In genomic region chrX:20921366-20921765, GRCm38 (mm10) we compare ENCODE assay signal across 8 mouse cellular contexts. TPM values are rescaled to one million over a fixed set of nuclear protein-coding genes. Genes with fewer than 3 reads are reported as not detected.
DNase-seq lines count a peak whose midpoint lies in the region; ATAC-seq and TF ChIP-seq lines count a peak whose summit lies in the region.

No protein-coding gene starts in this region.

- in situ Hi-C loops in CH12.LX (cut with MboI; ENCODE audit: low pct_ligation_motif_present, low pct_unique_long_range_greater_than_20kb, low sequenced_read_pairs) = no loop called here

- TF ChIP-seq EP300 in CH12.LX (IDR thresholded peaks at IDR 0.05; ENCODE audit: low read length) = no peak

- no peaks in the 10 kb centered on the region for H3K9me3 ChIP-seq in heart, embryonic 11.5 days (replicated peaks; ENCODE audit: control insufficient read depth, low read length)
- H3K9me3 ChIP-seq in CH12.LX (replicated peaks; ENCODE audit: low read length) = no peaks in the 10 kb centered on the region
- no peaks in the 10 kb centered on the region for H3K9me3 ChIP-seq in forebrain, embryonic 16.5 days (ENCODE audit: control insufficient read depth, low read length)
- no peaks in the 10 kb centered on the region for H3K9me3 ChIP-seq in liver, embryonic 13.5 days (replicated peaks)

- H3K36me3 ChIP-seq in heart, embryonic 11.5 days (ENCODE audit: control insufficient read depth, insufficient read depth, low read length) = no peaks in the 10 kb centered on the region
- peaks cover under 1 to 13% of the 10 kb centered on the region in 2 experiments for H3K36me3 ChIP-seq in CH12.LX (replicated peaks in 1 of 2; ENCODE audit: control insufficient read depth in 1 of 2, insufficient read depth in 1 of 2, low read length in 1 of 2)
- H3K36me3 ChIP-seq in forebrain, embryonic 16.5 days (ENCODE audit: control insufficient read depth, insufficient read depth) = no peaks in the 10 kb centered on the region
- no peaks in the 10 kb centered on the region for H3K36me3 ChIP-seq in liver, embryonic 13.5 days

- H3K27ac ChIP-seq in heart, embryonic 11.5 days (ENCODE audit: low read depth, low read length) = no peak overlapping the region
- no peak overlapping the region for H3K27ac ChIP-seq in CH12.LX (ENCODE audit: insufficient read depth, low read depth)
- peak overlapping the region; percentile 65 for H3K27ac ChIP-seq in forebrain, embryonic 16.5 days (ENCODE audit: low read length)
- no peak overlapping the region for H3K27ac ChIP-seq in liver, embryonic 13.5 days

- ATAC-seq in heart, embryonic 11.5 days (replicated peaks; ENCODE audit: insufficient number of reproducible peaks, low FRiP score, low TSS enrichment) = no peak
- ATAC-seq in forebrain, embryonic 16.5 days = no peak; the same call in 1 of the 2 replicates
- no peak for ATAC-seq in liver, embryonic 13.5 days (ENCODE audit: low read depth)
- no peak for ATAC-seq in megakaryocyte-erythroid progenitor cell, adult 5-6 weeks (replicated peaks; ENCODE audit: low FRiP score, low TSS enrichment, poor library complexity, severe bottlenecking)

- no peak overlapping the region for H3K9ac ChIP-seq in heart, embryonic 11.5 days (ENCODE audit: low read depth, low read length)
- H3K9ac ChIP-seq in CH12.LX (ENCODE audit: insufficient read depth, low read depth) = no peak overlapping the region
- no peak overlapping the region; the same call in 1 of the 2 replicates for H3K9ac ChIP-seq in forebrain, embryonic 16.5 days (replicated peaks; ENCODE audit: low read depth, low read length)
- H3K9ac ChIP-seq in liver, embryonic 13.5 days = no peak overlapping the region

- DNase-seq in heart, postnatal 4 days = no peak
- no peak for DNase-seq in CH12.LX (ENCODE audit: extremely low read depth)
- no peak for DNase-seq in liver, embryonic 13.5 days
- DNase-seq in thymus, adult 18-20 months = no peak
- DNase-seq in adrenal gland, postnatal 36 days = no peak

- dilution Hi-C loops in CH12.LX (cut with MboI; ENCODE audit: extremely low pct_ligation_motif_present, extremely low pct_unique_long_range_greater_than_20kb, low sequenced_read_pairs) = no loop called here

- TF ChIP-seq POLR2A in CH12.LX (IDR thresholded peaks at IDR 0.05; ENCODE audit: low read depth, low read length) = no peak

- H3K4me2 ChIP-seq in heart, embryonic 11.5 days = peak overlapping the region; percentile 72
- H3K4me2 ChIP-seq in CH12.LX (ENCODE audit: insufficient read depth, low read depth, poor library complexity, severe bottlenecking) = peak overlapping the region; percentile 38; the same call in 1 of the 2 replicates
- H3K4me2 ChIP-seq in forebrain, embryonic 16.5 days (ENCODE audit: low read length) = peak overlapping the region; percentile 60
- H3K4me2 ChIP-seq in liver, embryonic 13.5 days = peak overlapping the region; percentile 64; the same call in 1 of the 2 replicates

- no peak for TF ChIP-seq RAD21 in CH12.LX (IDR thresholded peaks at IDR 0.05; ENCODE audit: low read depth, low read length)

- no peak overlapping the region for H3K4me3 ChIP-seq in heart, embryonic 11.5 days (ENCODE audit: low read depth, low read length)
- H3K4me3 ChIP-seq in CH12.LX (replicated peaks in 1 of 3; ENCODE audit: low read depth in 2 of 3, low read length in 2 of 3, poor library complexity in 1 of 3) = no peak overlapping the region
- H3K4me3 ChIP-seq in forebrain, embryonic 16.5 days (replicated peaks; ENCODE audit: low read length) = peak overlapping the region; percentile 66
- no peak overlapping the region for H3K4me3 ChIP-seq in liver, embryonic 13.5 days (replicated peaks)

- peaks cover 8% of the 10 kb centered on the region; the same call in 1 of the 2 replicates for H3K27me3 ChIP-seq in heart, embryonic 11.5 days (ENCODE audit: control insufficient read depth, insufficient read depth, low read length)
- H3K27me3 ChIP-seq in CH12.LX (replicated peaks) = peaks cover 14% of the 10 kb centered on the region
- H3K27me3 ChIP-seq in forebrain, embryonic 16.5 days (replicated peaks; ENCODE audit: control insufficient read depth, insufficient read depth, low read length) = no peaks in the 10 kb centered on the region
- H3K27me3 ChIP-seq in liver, embryonic 13.5 days = peaks cover 41% of the 10 kb centered on the region

- TF ChIP-seq CTCF in CH12.LX (conservative IDR thresholded peaks at IDR 0.05 in 1 of 2, IDR thresholded peaks at IDR 0.05 in 1 of 2; ENCODE audit: low read depth in 2 of 2, low read length in 2 of 2) = no peak

- H3K4me1 ChIP-seq in heart, embryonic 11.5 days (ENCODE audit: control insufficient read depth, insufficient read depth, low read length) = no peaks in the 10 kb centered on the region
- no peaks in the 10 kb centered on the region; a peak in 1 of 4 replicates for H3K4me1 ChIP-seq in CH12.LX (ENCODE audit: control insufficient read depth in 1 of 2, insufficient read depth in 2 of 2)
- peaks cover 9% of the 10 kb centered on the region; the same call in 1 of the 2 replicates for H3K4me1 ChIP-seq in forebrain, embryonic 16.5 days (replicated peaks; ENCODE audit: control insufficient read depth, insufficient read depth, low read length)
- no peaks in the 10 kb centered on the region for H3K4me1 ChIP-seq in liver, embryonic 13.5 days (replicated peaks)

- no peaks in the 10 kb centered on the region for H3K79me2 ChIP-seq in CH12.LX (replicated peaks; ENCODE audit: control insufficient read depth, extremely low read depth, insufficient read depth, poor library complexity, severe bottlenecking)

- 38% methylated on average over 5 of the region's 5 CpGs for WGBS in heart, embryonic 11.5 days (ENCODE audit: insufficient replicate concordance)
- WGBS in forebrain, embryonic 16.5 days = 42% methylated on average over 5 of the region's 5 CpGs
- 32% methylated on average over 5 of the region's 5 CpGs for WGBS in liver, embryonic 13.5 days (ENCODE audit: insufficient replicate concordance)

RNA-seq across cellular contexts. Expression of gene Syn1, which starts 0.6 kb away (rescaled TPM):
- polyA plus RNA-seq in heart, embryonic 11.5 days (2014; fragmentation: Nextera tagmentation; extraction: Ambion mirVana) = 0.52 and 0.56 TPM in 2 replicates
- under 1 TPM; 0.29 to 0.41 TPM for total RNA-seq in heart, postnatal 4 days (2021)
- total RNA-seq in CH12.LX (2012; rRNA removed) = 0.17 and 0.38 TPM in 2 replicates
- 0.08 TPM in 1 of 2 replicates, not detected in the other for total RNA-seq in CH12.LX (2014; rRNA removed)
- 0.42 and 0.51 TPM in 2 replicates for polyA plus RNA-seq in CH12.LX (2012; ENCODE audit: insufficient read length, low read depth)
- 37.5 and 37.7 TPM in 2 replicates for polyA plus RNA-seq in forebrain, embryonic 16.5 days (2015; fragmentation: Nextera tagmentation; extraction: Ambion mirVana)
- 0.03 and 0.12 TPM in 2 replicates for polyA plus RNA-seq in liver, embryonic 13.5 days (2015; fragmentation: Nextera tagmentation; extraction: Ambion mirVana)
- total RNA-seq in megakaryocyte-erythroid progenitor cell, adult 5-6 weeks (2014; fragmentation: Nextera tagmentation) = not detected in 2 replicates
- 0.46 TPM in 1 of 2 replicates, not detected in the other for total RNA-seq in megakaryocyte-erythroid progenitor cell, adult 5-6 weeks (2017)
- total RNA-seq in adrenal gland, postnatal 36 days (2021) = 1 to 10 TPM; 6.4 to 7.9 TPM

RNA-seq across cellular contexts. Expression of gene Cfp, which starts 10.0 kb away (rescaled TPM):
- 3.2 and 3.3 TPM in 2 replicates for polyA plus RNA-seq in heart, embryonic 11.5 days (2014; fragmentation: Nextera tagmentation; extraction: Ambion mirVana)
- 1 to 10 TPM; 3.4 to 4.5 TPM for total RNA-seq in heart, postnatal 4 days (2021)
- total RNA-seq in CH12.LX (2012; rRNA removed) (26.1 and 30.0 TPM in 2 replicates), CH12.LX (2014; rRNA removed) (23.0 and 24.2 TPM in 2 replicates)
- 58.2 and 66.9 TPM in 2 replicates for polyA plus RNA-seq in CH12.LX (2012; ENCODE audit: insufficient read length, low read depth)
- polyA plus RNA-seq in forebrain, embryonic 16.5 days (2015; fragmentation: Nextera tagmentation; extraction: Ambion mirVana) = 4.4 and 6.4 TPM in 2 replicates
- 18.6 and 19.3 TPM in 2 replicates for polyA plus RNA-seq in liver, embryonic 13.5 days (2015; fragmentation: Nextera tagmentation; extraction: Ambion mirVana)
- total RNA-seq in megakaryocyte-erythroid progenitor cell, adult 5-6 weeks (2014; fragmentation: Nextera tagmentation) = 0.72 and 5.6 TPM in 2 replicates
- total RNA-seq in megakaryocyte-erythroid progenitor cell, adult 5-6 weeks (2017) = 1.8 and 4.2 TPM in 2 replicates
- total RNA-seq in adrenal gland, postnatal 36 days (2021) = 10 to 100 TPM in 1 of 2 experiments, 1 to 10 TPM in 1; 7.0 to 13.7 TPM

RNA-seq across cellular contexts. Expression of gene Elk1, which starts 29.0 kb away (rescaled TPM):
- polyA plus RNA-seq in heart, embryonic 11.5 days (2014; fragmentation: Nextera tagmentation; extraction: Ambion mirVana) = 6.0 and 7.7 TPM in 2 replicates
- total RNA-seq in heart, postnatal 4 days (2021) = 10 to 100 TPM; 13.5 to 14.4 TPM
- 4.7 and 4.8 TPM in 2 replicates for total RNA-seq in CH12.LX (2012; rRNA removed)
- 3.5 and 4.0 TPM in 2 replicates for total RNA-seq in CH12.LX (2014; rRNA removed)
- polyA plus RNA-seq in CH12.LX (2012; ENCODE audit: insufficient read length, low read depth) = 7.6 and 8.3 TPM in 2 replicates
- 24.1 and 27.4 TPM in 2 replicates for polyA plus RNA-seq in forebrain, embryonic 16.5 days (2015; fragmentation: Nextera tagmentation; extraction: Ambion mirVana)
- 1.9 and 2.7 TPM in 2 replicates for polyA plus RNA-seq in liver, embryonic 13.5 days (2015; fragmentation: Nextera tagmentation; extraction: Ambion mirVana)
- 5.3 and 9.8 TPM in 2 replicates for total RNA-seq in megakaryocyte-erythroid progenitor cell, adult 5-6 weeks (2014; fragmentation: Nextera tagmentation)
- total RNA-seq in megakaryocyte-erythroid progenitor cell, adult 5-6 weeks (2017) = 2.1 and 2.2 TPM in 2 replicates
- 10 to 100 TPM; 12.2 to 14.9 TPM for total RNA-seq in adrenal gland, postnatal 36 days (2021)

RNA-seq across cellular contexts. Expression of gene Uxt, which starts 40.5 kb away (rescaled TPM):
- 46.8 and 48.4 TPM in 2 replicates for polyA plus RNA-seq in heart, embryonic 11.5 days (2014; fragmentation: Nextera tagmentation; extraction: Ambion mirVana)
- 10 to 100 TPM; 37.0 to 41.9 TPM for total RNA-seq in heart, postnatal 4 days (2021)
- 38.8 and 44.5 TPM in 2 replicates for total RNA-seq in CH12.LX (2012; rRNA removed)
- 39.4 and 40.1 TPM in 2 replicates for total RNA-seq in CH12.LX (2014; rRNA removed)
- polyA plus RNA-seq in CH12.LX (2012; ENCODE audit: insufficient read length, low read depth) = 39.2 and 42.3 TPM in 2 replicates
- 36.4 and 39.8 TPM in 2 replicates for polyA plus RNA-seq in forebrain, embryonic 16.5 days (2015; fragmentation: Nextera tagmentation; extraction: Ambion mirVana)
- polyA plus RNA-seq in liver, embryonic 13.5 days (2015; fragmentation: Nextera tagmentation; extraction: Ambion mirVana) = 51.8 and 57.8 TPM in 2 replicates
- total RNA-seq in megakaryocyte-erythroid progenitor cell, adult 5-6 weeks (2014; fragmentation: Nextera tagmentation) = 45.3 and 61.1 TPM in 2 replicates
- 30.0 and 42.4 TPM in 2 replicates for total RNA-seq in megakaryocyte-erythroid progenitor cell, adult 5-6 weeks (2017)
- 10 to 100 TPM; 35.2 to 39.3 TPM for total RNA-seq in adrenal gland, postnatal 36 days (2021)

RNA-seq across cellular contexts. Expression of gene Timp1, which starts 51.4 kb away (rescaled TPM):
- polyA plus RNA-seq in heart, embryonic 11.5 days (2014; fragmentation: Nextera tagmentation; extraction: Ambion mirVana) = 33.6 and 34.7 TPM in 2 replicates
- 10 to 100 TPM; 19.8 to 21.1 TPM for total RNA-seq in heart, postnatal 4 days (2021)
- 0.13 TPM in 1 of 2 replicates, not detected in the other for total RNA-seq in CH12.LX (2012; rRNA removed)
- not detected in 2 replicates for total RNA-seq in CH12.LX (2014; rRNA removed)
- polyA plus RNA-seq in CH12.LX (2012; ENCODE audit: insufficient read length, low read depth) = 0.36 and 0.49 TPM in 2 replicates
- polyA plus RNA-seq in forebrain, embryonic 16.5 days (2015; fragmentation: Nextera tagmentation; extraction: Ambion mirVana) = 2.4 and 3.4 TPM in 2 replicates
- 3.1 and 3.3 TPM in 2 replicates for polyA plus RNA-seq in liver, embryonic 13.5 days (2015; fragmentation: Nextera tagmentation; extraction: Ambion mirVana)
- total RNA-seq in megakaryocyte-erythroid progenitor cell, adult 5-6 weeks (2014; fragmentation: Nextera tagmentation) = not detected in 2 replicates
- total RNA-seq in megakaryocyte-erythroid progenitor cell, adult 5-6 weeks (2017) = not detected in 2 replicates
- 10 to 100 TPM; 21.1 to 37.5 TPM for total RNA-seq in adrenal gland, postnatal 36 days (2021)

Comparison
In these comparisons a context has a peak if more than half of its experiments do, and no peak if none do; other contexts are left out.
1. RNA of gene Syn1, which starts 0.6 kb away (total RNA-seq): 6.4 to 7.9 TPM in adrenal gland, postnatal 36 days; 0.29 to 0.41 TPM in heart, postnatal 4 days, 0.08 to 0.38 TPM in CH12.LX and 0.46 TPM in megakaryocyte-erythroid progenitor cell, adult 5-6 weeks; every median in the first group is over 4 times any median in the second.
2. Peak in every context shown above with its lines, with median percentiles within 50 percentile points of each other: H3K4me2 ChIP-seq.